Mouse (Mus musculus) right cerebral cortex, postnatal 4 days (tissue): Measurements from ENCODE around the gene Syt8.

Experiments used
- DNase-seq: peaks from one replicate; pipeline ENCODE4 v3.0.0-alpha.2; 2022

Syt8 gene

GRCm38 (mm10) chr7:142478001-142478400 lies 43.4 kb downstream of the Syt8 start:
- DNase-seq: no peak

- DNase-seq: no peak
Measured at GRCm38 (mm10) chr7:142478574-142478973, 43.9 kb downstream of the Syt8 start.

GRCm38 (mm10) chr7:142479307-142479706 lies 44.7 kb downstream of the Syt8 start:
- DNase-seq: no peak

- DNase-seq: no peak
Measured at GRCm38 (mm10) chr7:142479886-142480285, 45.2 kb downstream of the Syt8 start.

- DNase-seq: no peak
Measured at GRCm38 (mm10) chr7:142480661-142481060, 46.0 kb downstream of the Syt8 start.

- DNase-seq: peak; percentile 48
Measured at GRCm38 (mm10) chr7:142481186-142481567, 46.5 kb downstream of the Syt8 start.

GRCm38 (mm10) chr7:142481568-142482255 lies 47.1 kb downstream of the Syt8 start:
- DNase-seq: peak; percentile 29

GRCm38 (mm10) chr7:142482256-142482609 lies 47.6 kb downstream of the Syt8 start:
- DNase-seq: peak; percentile 34

GRCm38 (mm10) chr7:142483136-142483535 lies 48.5 kb downstream of the Syt8 start:
- DNase-seq: no peak

GRCm38 (mm10) chr7:142484780-142485179 lies 50.1 kb downstream of the Syt8 start:
- DNase-seq: no peak

- no peak for DNase-seq
Measured at GRCm38 (mm10) chr7:142486751-142487162, 52.1 kb downstream of the Syt8 start.

GRCm38 (mm10) chr7:142487341-142487859 lies 52.8 kb downstream of the Syt8 start:
- DNase-seq: peak; percentile 46

- DNase-seq: no peak
Measured at GRCm38 (mm10) chr7:142488053-142488452, 53.4 kb downstream of the Syt8 start.
